Mouse (Mus musculus): ENCODE data around the gene Pex26.

Gene Pex26

DNA sequence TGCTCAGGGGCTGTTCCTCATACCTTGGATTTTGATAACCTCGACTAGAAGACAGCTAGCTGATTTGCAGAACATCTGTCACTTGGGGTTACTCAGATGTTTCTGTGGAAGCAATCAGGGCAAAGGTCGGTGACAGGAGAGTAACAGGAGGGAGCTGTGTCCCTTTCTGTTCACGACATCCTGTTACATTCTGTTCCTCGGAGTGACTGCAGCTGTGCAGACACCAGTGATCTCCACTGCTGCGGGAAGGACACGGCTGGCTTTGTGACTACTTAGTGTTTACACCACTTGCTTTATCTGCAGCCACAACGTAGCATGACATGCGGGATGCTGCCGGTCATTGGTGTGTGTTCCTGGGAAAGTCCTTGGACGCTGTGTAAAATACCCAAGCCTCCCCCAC lies 59.7 kb downstream of the Pex26 start:
- DNase-seq: no peak

DNA sequence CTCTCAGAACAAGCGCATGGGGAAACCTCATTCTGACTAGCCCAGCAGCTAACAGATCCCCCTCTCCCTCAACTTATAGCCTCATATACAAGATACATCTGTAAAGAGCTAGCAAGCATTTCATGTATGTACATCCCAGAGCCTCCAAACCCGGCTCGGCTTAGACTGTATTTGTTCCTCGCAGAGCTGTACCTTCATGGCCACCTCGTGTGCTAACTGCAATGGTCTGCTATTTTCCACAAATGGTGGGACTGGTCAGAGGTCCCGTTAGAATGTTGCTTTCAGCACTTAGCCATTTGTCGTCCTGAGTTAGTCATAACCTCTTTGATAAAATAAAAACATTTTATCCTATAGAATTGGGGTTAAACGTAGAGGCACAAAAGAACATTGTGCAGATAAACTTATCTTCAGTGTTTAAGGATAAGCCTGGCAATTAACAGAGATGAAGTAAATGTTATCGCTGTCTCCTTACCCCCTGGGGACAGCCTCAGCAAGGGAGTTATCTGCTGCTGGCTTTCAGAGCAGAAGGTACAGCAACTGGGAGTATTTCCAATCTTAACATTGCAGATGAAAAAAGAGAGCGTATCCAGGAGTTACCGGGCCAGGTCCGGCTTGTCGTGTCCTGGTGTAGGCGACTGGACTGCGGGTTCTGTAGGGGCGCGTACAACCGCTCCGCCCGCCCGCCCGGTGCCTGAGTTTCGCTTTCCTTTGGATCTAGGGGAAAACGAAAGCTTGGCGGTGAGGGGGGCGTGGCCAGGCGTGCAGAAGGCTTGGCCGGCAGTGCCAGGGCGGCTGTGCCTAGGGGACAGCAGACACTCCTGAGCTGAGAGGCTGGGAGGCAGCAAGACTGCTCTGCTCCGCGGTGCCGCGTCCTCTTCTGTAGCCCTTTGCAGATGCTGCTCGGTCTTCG lies 61.9 kb downstream of the Pex26 start, which contains the start of gene Usp18:
Gene Usp18, plus strand, starts transcription at position 780 of the 910 bp plus-strand sequence.
- DNase-seq: peak; percentile 68

DNA sequence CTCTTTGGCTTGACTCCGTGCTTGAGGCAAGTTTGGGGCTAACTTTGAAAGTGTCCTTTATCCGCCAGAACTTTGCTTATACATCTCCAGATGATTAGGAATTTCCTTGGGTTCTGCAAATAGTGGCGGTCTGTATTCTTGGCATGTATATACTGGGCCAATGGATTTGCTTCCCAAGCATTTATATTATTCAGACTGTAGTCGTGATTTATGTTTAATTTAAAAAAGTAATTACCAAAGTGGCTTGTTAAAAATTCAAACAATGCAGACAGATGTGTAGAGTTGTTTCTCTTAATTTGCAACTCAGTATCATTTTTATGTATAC lies 62.5 kb downstream of the Pex26 start:
- DNase-seq: no peak

All from right cerebral cortex, postnatal 14 days (tissue).